Mouse (Mus musculus) E14TG2a.4 (cell line): ENCODE results near the gene Gdnf.

Experiments used
- CTCF ChIP-seq: conservative IDR thresholded peaks from 2 replicates; pipeline ENCODE4 v1.5.1; 2014; ENCODE audit warnings: low read length
- NANOG ChIP-seq: IDR thresholded peaks from 2 replicates; pipeline ENCODE4 v1.6.1; 2014; ENCODE audit warnings: borderline replicate concordance, low read length, mixed read lengths
- POU5F1 ChIP-seq: IDR thresholded peaks from 2 replicates; pipeline ENCODE4 v1.6.1; 2014; ENCODE audit warnings: low read length, borderline replicate concordance

- TF ChIP-seq CTCF, result no peak
- TF ChIP-seq NANOG, result no peak
- TF ChIP-seq POU5F1, result no peak
Observed at GRCm38 (mm10) chr15:7877560-7878467, 67.2 kb downstream of the Gdnf start.
